Mouse (Mus musculus) mesoderm, embryonic 11.5 days (tissue): ENCODE data around the gene Scgb2b19.
"Not testable (repeated sequence)": the region's sequence is repeated elsewhere in the genome, so short reads cannot be mapped to it uniquely, and the experiment has no call there.

Experiments used
- DNase-seq: peaks from one replicate; pipeline ENCODE4 v3.0.0-alpha.2; 2012; ENCODE audit warnings: low read depth, low spot score

Gene Scgb2b19

GRCm38 (mm10) chr7:33280238-33280637 is at the start of gene Scgb2b19:
Gene Scgb2b19 (minus strand): TSS chr7:33280338.
- DNase-seq = not testable (repeated sequence)

GRCm38 (mm10) chr7:33286991-33287390 is 6.9 kb upstream of the Scgb2b19 start, which contains the start of gene Scgb1b19:
Gene Scgb1b19 (plus strand): TSS chr7:33287291.
- DNase-seq = not testable (repeated sequence)
